Mouse (Mus musculus) left cerebral cortex, adult 11 months (tissue): ENCODE data around the gene Lmod1.

ENCODE experiments used
- DNase-seq: peaks from one replicate; pipeline ENCODE4 v3.0.0; 2022; ENCODE audit warnings: low spot score

Gene Lmod1

GRCm38 (mm10) chr1:135324571-135324970 lies at the start of gene Lmod1:
TSS of gene Lmod1 (plus strand) at chr1:135324807.
- no peak for DNase-seq

DNA sequence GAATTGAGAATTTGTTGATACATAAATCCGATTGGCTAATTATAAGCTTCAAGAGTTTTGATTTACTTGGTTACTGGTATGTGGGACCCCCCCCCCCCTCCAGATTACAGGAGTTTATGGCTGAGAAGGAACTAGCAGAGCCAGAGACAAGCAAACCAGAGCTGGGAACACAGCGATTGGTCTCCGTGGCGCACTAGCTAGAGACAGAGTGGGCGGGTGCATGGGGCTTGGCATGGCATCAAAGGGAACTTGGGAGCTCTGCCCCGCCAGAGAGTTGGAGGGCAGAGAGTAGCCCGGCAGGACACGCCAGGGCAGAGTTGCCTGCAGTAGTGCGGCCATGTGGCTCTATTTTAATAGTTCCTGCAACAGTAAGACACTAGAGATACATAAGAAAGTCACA lies 44.0 kb upstream of the Lmod1 start:
- DNase-seq, result peak; percentile 26

GRCm38 (mm10) chr1:135281841-135282240 lies 42.8 kb upstream of the Lmod1 start:
- no peak for DNase-seq

- no peak for DNase-seq
Observed at GRCm38 (mm10) chr1:135282536-135283286, 41.9 kb upstream of the Lmod1 start.

GRCm38 (mm10) chr1:135283287-135283825 lies 41.3 kb upstream of the Lmod1 start:
- DNase-seq, result peak; percentile 27

- DNase-seq, result peak; percentile 57
Observed at GRCm38 (mm10) chr1:135283826-135284291, 40.7 kb upstream of the Lmod1 start, which contains the start of gene Rnpep. TSS of gene Rnpep (minus strand) at chr1:135284084.

- no peak for DNase-seq
Observed at GRCm38 (mm10) chr1:135286311-135286710, 38.3 kb upstream of the Lmod1 start.

DNA sequence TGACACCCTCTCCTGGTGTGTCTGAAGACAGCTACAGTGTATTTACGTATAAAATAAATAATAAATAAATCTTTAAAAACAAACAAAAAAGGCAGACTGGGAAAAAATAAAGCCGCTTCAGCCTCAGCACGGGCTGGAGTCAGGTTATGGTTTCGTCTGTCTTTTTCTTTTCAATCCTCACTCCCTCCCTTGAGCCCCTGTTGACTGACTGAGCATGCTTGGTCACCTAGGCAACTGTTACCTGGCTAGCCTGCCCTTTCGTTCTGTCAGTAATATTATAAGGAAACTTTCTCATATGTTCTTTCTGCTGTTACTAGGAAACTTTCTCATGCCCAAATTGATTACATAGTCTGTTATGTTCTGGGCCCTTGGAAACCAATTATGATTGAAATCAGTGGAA lies 33.7 kb upstream of the Lmod1 start:
- DNase-seq, result no peak

- DNase-seq, result no peak
Observed at GRCm38 (mm10) chr1:135311356-135311755, 13.3 kb upstream of the Lmod1 start.

- no peak for DNase-seq
Observed at GRCm38 (mm10) chr1:135312201-135312600, 12.4 kb upstream of the Lmod1 start.

DNA sequence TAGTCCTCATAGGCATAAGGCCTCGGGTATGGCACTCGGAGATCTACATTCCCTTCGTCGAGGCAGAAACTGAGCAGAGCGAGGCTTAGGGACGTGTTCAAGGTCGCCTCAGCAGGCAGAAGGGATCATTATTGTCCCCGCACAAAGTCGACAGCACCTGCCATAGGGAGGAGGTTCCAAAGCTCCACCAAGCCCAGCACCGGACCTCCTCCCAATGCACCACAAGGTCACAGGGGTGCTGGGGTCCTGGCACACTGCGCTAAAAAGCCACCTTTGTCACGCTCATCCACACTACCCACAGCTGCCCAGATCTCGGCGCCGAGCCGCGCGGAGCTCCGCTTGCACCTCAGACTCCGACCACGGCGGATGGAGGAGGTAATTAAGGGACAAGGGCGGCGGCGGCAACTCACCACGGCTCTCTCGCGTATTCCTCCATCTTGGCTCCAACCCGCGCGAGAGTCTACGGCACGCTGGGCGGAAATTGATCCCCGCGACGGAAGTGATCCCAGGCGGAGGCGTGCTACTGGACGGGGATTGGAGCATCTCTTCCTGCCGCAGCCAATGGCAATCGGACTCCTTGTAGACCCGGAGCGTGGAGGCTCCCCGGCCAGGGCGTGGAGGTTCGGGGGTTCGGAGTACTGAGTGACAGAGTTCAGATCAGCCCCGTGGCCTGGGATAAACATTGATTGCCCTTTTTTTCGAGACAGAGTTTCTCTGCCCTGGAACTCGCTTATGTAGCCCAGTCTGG lies 11.1 kb upstream of the Lmod1 start, which contains the start of gene Timm17a:
Gene Timm17a, minus strand, starts transcription at position 495 of the 748 bp plus-strand sequence.
- DNase-seq, result peak; percentile 89

GRCm38 (mm10) chr1:135323367-135323901 lies 1.2 kb upstream of the Lmod1 start:
- DNase-seq, result no peak

GRCm38 (mm10) chr1:135325934-135326333 lies 1.3 kb downstream of the Lmod1 start:
- DNase-seq, result no peak

GRCm38 (mm10) chr1:135328368-135328767 lies 3.8 kb downstream of the Lmod1 start:
- DNase-seq, result no peak

DNA sequence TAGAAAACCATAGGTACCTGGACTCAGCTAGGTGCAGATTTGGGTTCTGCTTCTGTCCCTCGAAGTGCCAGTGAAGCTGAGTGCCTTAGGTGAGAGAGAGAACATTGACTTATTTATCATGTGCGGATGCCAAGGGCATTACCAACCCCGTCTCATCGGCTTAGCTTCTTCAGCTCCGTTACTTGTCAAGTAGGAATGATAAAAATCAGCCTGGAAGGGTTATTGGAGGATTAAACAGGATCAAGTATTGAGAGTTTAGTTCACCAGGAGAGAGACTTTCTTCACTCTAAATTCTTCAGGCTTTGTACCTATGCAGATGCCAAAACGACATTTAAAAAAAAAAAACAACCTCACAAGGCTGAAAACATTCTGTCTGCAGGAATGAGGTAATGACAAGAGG lies 6.0 kb downstream of the Lmod1 start:
- DNase-seq, result no peak

DNA sequence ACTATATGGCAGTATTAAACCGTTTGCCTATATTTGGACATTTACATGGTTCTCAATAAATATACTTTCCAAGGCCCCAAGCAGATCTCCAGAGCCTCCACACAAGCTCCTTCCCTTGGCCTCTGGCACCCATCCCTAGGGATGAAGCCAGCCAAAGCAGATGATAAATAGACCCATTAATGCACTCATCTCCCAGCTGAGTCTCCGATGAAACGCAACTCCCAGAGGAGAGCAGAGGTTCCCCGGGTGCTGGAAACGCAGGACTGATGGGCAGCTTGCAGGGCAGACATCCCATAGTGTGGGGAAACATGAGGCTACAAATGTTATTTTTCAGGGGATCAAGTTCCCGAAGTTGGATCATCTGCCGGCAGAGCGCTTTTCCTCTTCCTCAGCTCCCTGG lies 17.3 kb downstream of the Lmod1 start:
- DNase-seq, result no peak

- DNase-seq, result no peak
Observed at GRCm38 (mm10) chr1:135344026-135344425, 19.4 kb downstream of the Lmod1 start.

DNA sequence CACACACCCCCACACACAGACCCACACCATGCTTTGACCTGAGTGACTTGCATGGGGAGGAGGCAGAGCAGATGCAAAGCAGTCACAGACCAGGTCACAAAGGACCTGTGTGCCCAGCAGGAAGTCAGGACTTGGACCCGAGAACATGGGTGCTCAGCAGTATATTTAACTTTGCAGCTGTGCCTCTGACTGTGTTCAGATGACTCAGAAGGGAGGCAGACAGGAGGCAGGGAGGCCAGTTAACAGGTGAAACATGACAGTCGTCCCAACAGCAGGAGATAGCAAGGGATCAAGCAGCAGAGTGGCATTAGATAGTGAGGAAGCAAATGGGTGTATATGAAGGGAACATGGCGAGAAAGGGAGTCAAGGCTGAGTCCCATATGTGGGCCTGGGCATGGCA lies 22.3 kb downstream of the Lmod1 start:
- no peak for DNase-seq

DNA sequence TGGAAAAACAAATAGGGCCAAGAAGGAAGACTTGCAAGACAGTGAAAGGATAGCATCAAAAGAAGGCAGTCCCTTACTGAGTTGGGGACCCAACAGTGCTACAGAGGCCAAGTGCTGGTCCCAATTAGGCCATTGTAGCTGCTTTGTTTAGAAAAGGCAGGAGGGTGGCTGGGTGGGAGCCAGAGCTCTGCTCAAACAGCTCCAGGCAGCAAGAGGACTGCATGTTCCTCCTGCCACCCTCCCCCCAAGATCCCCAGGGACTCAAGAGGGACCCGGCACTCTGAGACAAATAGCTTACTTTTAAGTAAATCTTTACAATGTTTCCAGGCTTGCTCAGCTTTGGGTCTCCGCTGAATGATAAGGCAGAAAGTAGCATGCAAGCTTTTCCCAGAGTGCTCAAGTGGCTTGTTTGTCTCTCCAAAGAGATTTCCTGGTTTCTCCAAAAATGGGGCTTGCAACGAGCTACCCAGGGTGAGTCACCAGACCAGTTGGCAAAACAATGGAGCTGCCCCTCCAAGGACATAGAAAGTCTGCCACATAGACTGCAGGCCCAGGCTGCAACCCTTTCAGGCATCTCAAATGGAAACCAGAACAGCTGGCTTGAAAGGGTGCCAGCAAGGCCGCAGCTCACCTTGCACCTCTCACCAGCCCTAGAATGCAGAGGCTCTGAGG lies 23.0 kb downstream of the Lmod1 start:
- no peak for DNase-seq

DNA sequence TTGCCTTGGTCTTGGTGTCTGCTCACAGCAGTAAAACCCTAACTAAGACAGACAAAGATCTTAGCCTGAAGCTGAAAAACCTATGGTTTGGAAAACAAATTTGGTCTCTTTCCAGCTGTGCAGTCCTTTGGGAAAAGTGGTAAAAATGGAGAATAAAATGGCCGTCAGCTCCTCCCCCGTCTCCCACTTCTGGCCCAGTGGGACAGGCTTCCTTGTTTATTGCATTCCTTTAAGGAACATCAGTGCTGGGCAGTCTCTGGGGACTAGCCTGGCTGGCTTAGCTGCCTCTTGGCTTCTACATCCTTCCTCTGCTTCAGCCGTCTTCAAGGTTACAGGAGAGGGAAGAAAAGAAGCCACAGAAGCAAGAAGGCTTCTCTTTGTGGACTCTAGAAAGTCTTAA lies 27.3 kb downstream of the Lmod1 start:
- no peak for DNase-seq

DNA sequence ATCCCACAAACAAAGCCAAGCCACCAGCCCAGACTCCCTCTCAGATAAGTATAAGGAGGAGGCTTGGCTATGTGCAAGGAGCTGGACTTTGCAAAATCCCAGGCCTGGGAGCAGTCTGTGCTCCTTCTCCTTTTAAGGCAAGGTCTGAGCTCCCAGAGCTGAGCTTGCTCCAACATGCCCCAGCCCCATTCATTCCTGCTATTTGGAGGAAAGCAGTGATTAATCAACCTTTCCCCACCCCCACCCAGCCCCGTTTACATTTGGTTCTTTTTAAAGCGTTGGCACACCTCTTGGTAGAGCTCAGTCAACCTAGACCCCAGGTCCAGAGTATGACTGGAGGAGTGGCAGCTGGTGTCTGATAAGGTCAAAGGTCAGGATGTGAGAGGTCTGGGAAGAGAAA lies 34.5 kb downstream of the Lmod1 start:
- no peak for DNase-seq

- no peak for DNase-seq
Observed at GRCm38 (mm10) chr1:135361491-135361890, 36.9 kb downstream of the Lmod1 start.
